In genomic region chr14:117990203-117990602, GRCm38 (mm10) we compare ENCODE assay signal across 22 mouse cellular contexts.
"Had no signal": no experiment of that assay in that cellular context is flagged by ENCODE, and none has a peak within 500 bp of the region (broad histone marks: within the 10 kb centered on the region; RNA-seq: fewer than 3 reads in every experiment).

No protein-coding gene starts in this region.

- H3K4me1 ChIP-seq: heart, embryonic 10.5 days; heart, embryonic 12.5 days; hindbrain, embryonic 13.5 days; hindbrain, embryonic 15.5 days; limb, embryonic 13.5 days; limb, embryonic 15.5 days; liver, embryonic 12.5 days had no signal

- DNase-seq: gastrocnemius, adult 2 months; gastrocnemius, postnatal 10 days; gastrocnemius, postnatal 25 days; heart, adult 18-20 months; heart, postnatal 10 days; kidney, adult 11 months; kidney, adult 8-10 months; kidney, postnatal 10 days; kidney, postnatal 25 days; kidney, postnatal 4 days; left cerebral cortex, postnatal 4 days had no signal

- H3K4me3 ChIP-seq: gastrocnemius, adult 2 months; heart, embryonic 10.5 days; heart, embryonic 12.5 days; hindbrain, embryonic 13.5 days; hindbrain, embryonic 15.5 days; layer of hippocampus, adult 2 months; left cerebral cortex, adult 2 months; limb, embryonic 13.5 days; limb, embryonic 15.5 days; liver, embryonic 12.5 days had no signal

- H3K27ac ChIP-seq: gastrocnemius, adult 2 months; heart, embryonic 10.5 days; hindbrain, embryonic 13.5 days; hindbrain, embryonic 15.5 days; hindbrain, postnatal 0 days; layer of hippocampus, adult 2 months; left cerebral cortex, adult 2 months; limb, embryonic 13.5 days; limb, embryonic 15.5 days; liver, embryonic 12.5 days had no signal

- ATAC-seq: hindbrain, postnatal 0 days; intestine, embryonic 16.5 days; liver, embryonic 12.5 days had no signal

- H3K27me3 ChIP-seq: hindbrain, embryonic 13.5 days; hindbrain, embryonic 15.5 days; limb, embryonic 13.5 days; limb, embryonic 15.5 days; liver, embryonic 12.5 days had no signal

- H3K36me3 ChIP-seq: heart, embryonic 10.5 days; heart, embryonic 12.5 days; hindbrain, embryonic 13.5 days; hindbrain, embryonic 15.5 days; limb, embryonic 13.5 days; limb, embryonic 15.5 days; liver, embryonic 12.5 days had no signal

- H3K9me3 ChIP-seq: heart, embryonic 10.5 days; hindbrain, embryonic 13.5 days; hindbrain, embryonic 15.5 days; limb, embryonic 13.5 days; limb, embryonic 15.5 days; liver, embryonic 12.5 days had no signal
